Mouse (Mus musculus): ENCODE measurements around the gene Hydin. TPM values are rescaled to one million over a fixed set of nuclear protein-coding genes. Genes with fewer than 3 reads are reported as not detected.
A peak's percentile ranks its signal among the peaks of the same experiment; 100 is the strongest.
"Not testable (repeated sequence)": the region's sequence is repeated elsewhere in the genome, so short reads cannot be mapped to it uniquely, and the experiment has no call there.

Gene Hydin
- polyA plus RNA-seq, 1 experiment, result not detected

- H3K4me1 ChIP-seq (ENCODE audit: control insufficient read depth, insufficient read depth, low read length), result peaks cover 3% of the 10 kb centered on the region
- TF ChIP-seq POLR2A (IDR thresholded peaks at IDR 0.05; ENCODE audit: low read depth, low read length) (no peak), CTCF (IDR thresholded peaks at IDR 0.05; ENCODE audit: borderline replicate concordance, insufficient read depth, low read length) (no peak)
- no peak overlapping the region for H3K4me3 ChIP-seq (ENCODE audit: insufficient read depth, low read length)
- peak overlapping the region; percentile 42 for H3K27ac ChIP-seq (ENCODE audit: insufficient read depth, low read length)
Observed at GRCm38 (mm10) chr8:110323981-110324574, 57.3 kb downstream of the Hydin start.

DNA sequence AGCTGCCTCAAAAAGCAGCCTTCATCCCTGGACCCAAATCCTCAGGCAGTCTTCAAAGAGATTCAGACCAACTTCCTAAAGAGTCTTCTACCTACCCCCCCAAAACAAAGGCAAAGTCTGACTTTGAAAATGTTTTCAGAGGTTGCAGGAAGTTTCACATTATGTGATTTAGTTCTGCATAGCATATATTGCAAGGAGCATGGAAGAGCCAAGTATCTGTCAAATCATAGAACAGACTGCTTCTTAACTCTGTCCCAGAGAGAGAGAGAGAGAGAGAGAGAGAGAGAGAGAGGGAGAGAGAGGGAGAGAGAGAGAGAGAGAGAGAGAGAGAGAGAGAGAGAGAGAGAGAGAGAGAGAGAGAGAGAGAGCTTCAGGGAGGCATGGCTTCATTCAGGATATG is 60.3 kb downstream of the Hydin start:
- not testable (repeated sequence) for H3K4me1 ChIP-seq (ENCODE audit: control insufficient read depth, insufficient read depth, low read length); H3K4me3 ChIP-seq (ENCODE audit: insufficient read depth, low read length); H3K27ac ChIP-seq (ENCODE audit: insufficient read depth, low read length)

GRCm38 (mm10) chr8:110333376-110333775 is 66.6 kb downstream of the Hydin start:
- TF ChIP-seq POLR2A (IDR thresholded peaks at IDR 0.05; ENCODE audit: low read depth, low read length), result no peak
- no peak for TF ChIP-seq CTCF (IDR thresholded peaks at IDR 0.05; ENCODE audit: borderline replicate concordance, insufficient read depth, low read length)
- no peaks in the 10 kb centered on the region for H3K4me1 ChIP-seq (ENCODE audit: control insufficient read depth, insufficient read depth, low read length)
- no peak overlapping the region for H3K4me3 ChIP-seq (ENCODE audit: insufficient read depth, low read length)
- H3K27ac ChIP-seq (ENCODE audit: insufficient read depth, low read length), result no peak overlapping the region

DNA sequence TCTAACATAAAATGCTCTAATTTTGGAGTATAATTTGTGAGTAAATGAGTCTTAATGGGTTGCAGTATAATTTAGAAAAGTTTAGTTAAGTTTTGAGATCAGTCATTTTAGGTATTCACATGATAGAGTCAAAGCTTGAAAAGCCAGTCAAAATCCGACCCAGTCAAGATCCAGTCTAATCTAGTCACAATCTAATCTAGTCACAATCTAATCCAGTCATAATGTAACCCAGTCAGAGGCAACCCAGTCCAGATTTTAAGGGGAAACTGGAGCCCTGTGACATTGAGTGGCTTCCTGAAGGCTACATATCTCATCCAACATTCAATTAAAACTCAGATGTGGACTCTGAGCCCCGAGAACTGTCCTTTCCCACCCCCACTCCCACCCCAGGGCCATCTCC is 72.7 kb downstream of the Hydin start:
- TF ChIP-seq POLR2A (IDR thresholded peaks at IDR 0.05; ENCODE audit: low read depth, low read length), result no peak
- no peak for TF ChIP-seq CTCF (IDR thresholded peaks at IDR 0.05; ENCODE audit: borderline replicate concordance, insufficient read depth, low read length)
- no peak overlapping the region for H3K27ac ChIP-seq (ENCODE audit: insufficient read depth, low read length)
- H3K4me3 ChIP-seq (ENCODE audit: insufficient read depth, low read length), result no peak overlapping the region
- H3K4me1 ChIP-seq (ENCODE audit: control insufficient read depth, insufficient read depth, low read length), result no peaks in the 10 kb centered on the region

- Histone ChIP-seq H3K4me3 (ENCODE audit: insufficient read depth, low read length) (no peak overlapping the region), H3K27ac (ENCODE audit: insufficient read depth, low read length) (no peak overlapping the region), H3K4me1 (ENCODE audit: control insufficient read depth, insufficient read depth, low read length) (no peaks in the 10 kb centered on the region)
- TF ChIP-seq POLR2A (IDR thresholded peaks at IDR 0.05; ENCODE audit: low read depth, low read length) (no peak), CTCF (IDR thresholded peaks at IDR 0.05; ENCODE audit: borderline replicate concordance, insufficient read depth, low read length) (no peak)
Observed at GRCm38 (mm10) chr8:110340090-110340703, 73.4 kb downstream of the Hydin start.

DNA sequence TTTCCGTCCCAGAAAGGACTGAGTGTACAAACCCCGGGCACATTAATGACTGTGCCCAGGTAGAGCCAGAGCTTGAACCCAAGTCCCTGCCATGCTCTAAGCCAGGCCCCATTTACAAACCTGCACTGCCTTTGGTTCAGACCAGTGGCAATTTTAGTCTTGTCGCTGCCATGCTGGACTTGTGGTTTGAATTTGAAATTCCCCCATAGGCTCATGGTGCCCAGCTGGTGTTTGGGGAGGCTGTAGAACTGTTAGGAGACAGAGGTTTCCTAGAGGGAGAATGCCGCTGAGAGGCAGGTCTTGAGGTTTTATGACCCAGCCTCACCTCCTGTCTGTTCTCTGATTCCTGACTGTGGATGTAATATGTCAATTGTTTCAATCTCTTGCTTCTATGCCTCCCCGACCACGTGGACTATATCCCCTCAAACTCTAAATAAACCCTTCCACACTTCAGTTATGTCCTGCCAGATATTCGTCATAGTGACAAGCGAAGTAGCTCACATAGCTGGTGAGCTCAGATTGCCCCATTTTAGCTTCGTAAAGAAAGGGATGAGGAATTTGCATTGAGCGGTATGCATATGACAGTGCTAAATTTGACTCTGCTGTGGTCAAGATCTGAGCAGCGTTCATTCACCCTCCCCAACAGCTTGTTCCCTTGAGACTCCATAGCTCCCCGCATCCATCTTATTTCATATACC is 79.1 kb downstream of the Hydin start:
- TF ChIP-seq POLR2A (IDR thresholded peaks at IDR 0.05; ENCODE audit: low read depth, low read length), result no peak
- Histone ChIP-seq H3K27ac (ENCODE audit: insufficient read depth, low read length) (no peak overlapping the region), H3K4me3 (ENCODE audit: insufficient read depth, low read length) (no peak overlapping the region), H3K4me1 (ENCODE audit: control insufficient read depth, insufficient read depth, low read length) (no peaks in the 10 kb centered on the region)

- Histone ChIP-seq H3K4me3 (ENCODE audit: insufficient read depth, low read length) (no peak overlapping the region), H3K27ac (ENCODE audit: insufficient read depth, low read length) (no peak overlapping the region), H3K4me1 (ENCODE audit: control insufficient read depth, insufficient read depth, low read length) (no peaks in the 10 kb centered on the region)
- no peak for TF ChIP-seq CTCF (IDR thresholded peaks at IDR 0.05; ENCODE audit: borderline replicate concordance, insufficient read depth, low read length)
- no peak for TF ChIP-seq POLR2A (IDR thresholded peaks at IDR 0.05; ENCODE audit: low read depth, low read length)
Observed at GRCm38 (mm10) chr8:110346915-110347314, 80.1 kb downstream of the Hydin start.

GRCm38 (mm10) chr8:110350725-110351124 is 83.9 kb downstream of the Hydin start:
- Histone ChIP-seq H3K4me1 (ENCODE audit: control insufficient read depth, insufficient read depth, low read length) (no peaks in the 10 kb centered on the region), H3K27ac (ENCODE audit: insufficient read depth, low read length) (no peak overlapping the region), H3K4me3 (ENCODE audit: insufficient read depth, low read length) (no peak overlapping the region)
- TF ChIP-seq CTCF (IDR thresholded peaks at IDR 0.05; ENCODE audit: borderline replicate concordance, insufficient read depth, low read length), result no peak
- no peak for TF ChIP-seq POLR2A (IDR thresholded peaks at IDR 0.05; ENCODE audit: low read depth, low read length)

DNA sequence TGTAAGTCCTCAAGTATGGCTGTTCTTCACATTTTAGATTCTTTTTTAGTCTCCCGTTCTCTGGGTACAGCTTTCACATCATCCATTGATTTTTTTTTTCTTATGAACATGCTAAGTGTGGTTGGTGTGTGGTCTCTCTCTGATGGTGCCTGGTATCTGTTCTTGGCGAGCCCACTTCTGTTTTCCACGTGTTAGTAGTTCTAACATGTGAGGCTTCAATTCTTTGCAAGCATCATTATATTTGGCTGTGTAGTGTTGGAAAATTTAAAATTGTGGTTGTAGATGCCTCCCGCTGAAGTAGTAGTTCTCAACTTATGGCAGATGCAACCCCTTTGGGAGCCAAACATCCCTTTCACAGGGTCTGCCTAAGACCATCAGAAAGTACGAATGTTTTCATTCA is 85.1 kb downstream of the Hydin start:
- H3K4me1 ChIP-seq (ENCODE audit: control insufficient read depth, insufficient read depth, low read length), result no peaks in the 10 kb centered on the region
- no peak overlapping the region for H3K27ac ChIP-seq (ENCODE audit: insufficient read depth, low read length)
- no peak for TF ChIP-seq POLR2A (IDR thresholded peaks at IDR 0.05; ENCODE audit: low read depth, low read length)
- no peak for TF ChIP-seq CTCF (IDR thresholded peaks at IDR 0.05; ENCODE audit: borderline replicate concordance, insufficient read depth, low read length)
- H3K4me3 ChIP-seq (ENCODE audit: insufficient read depth, low read length), result no peak overlapping the region

GRCm38 (mm10) chr8:110362975-110363374 is 96.2 kb downstream of the Hydin start:
- TF ChIP-seq POLR2A (IDR thresholded peaks at IDR 0.05; ENCODE audit: low read depth, low read length), result no peak
- no peak for TF ChIP-seq CTCF (IDR thresholded peaks at IDR 0.05; ENCODE audit: borderline replicate concordance, insufficient read depth, low read length)
- H3K4me1 ChIP-seq (ENCODE audit: control insufficient read depth, insufficient read depth, low read length), result no peaks in the 10 kb centered on the region
- no peak overlapping the region for H3K27ac ChIP-seq (ENCODE audit: insufficient read depth, low read length)
- H3K4me3 ChIP-seq (ENCODE audit: insufficient read depth, low read length), result no peak overlapping the region

Data from embryonic fibroblast, embryonic 13.5 days (primary cell).